Mouse (Mus musculus) gastrocnemius, adult 2 months (tissue): Measurements from ENCODE around the gene Nxnl1. TPM values are rescaled to one million over a fixed set of nuclear protein-coding genes. Genes with fewer than 3 reads are reported as not detected.
A peak's percentile ranks its signal among the peaks of the same experiment; 100 is the strongest.

Experiments used
- DNase-seq: peaks from one replicate; pipeline ENCODE4 v3.0.0; 2022
- H3K27ac ChIP-seq: fragments of 200-600 bp; 2 replicates; pipeline ENCODE4 v1.8.1; 2022; ENCODE audit warnings: mild to moderate bottlenecking
- H3K4me3 ChIP-seq: fragments of 200-600 bp; 2 replicates; pipeline ENCODE4 v1.8.1; 2022; ENCODE audit warnings: mild to moderate bottlenecking, moderate library complexity
- CTCF ChIP-seq: fragments of 200-600 bp; IDR thresholded peaks from 2 replicates; pipeline ENCODE4 v1.8.1; 2022; ENCODE audit warnings: antibody characterized with exemption, mild to moderate bottlenecking, moderate library complexity
- intact Hi-C: fragments of 180-260 bp; cut with DNase I; formaldehyde crosslinking; loops from one replicate; pipeline ENCODE4 v1.15.1; 2025
- total RNA-seq, 2 experiments: library from RNA; stranded (reverse); gene quantifications; 2 replicates each; pipeline ENCODE4 v1.2.3; 2021

Nxnl1 gene
- total RNA-seq, 2 experiments from 2014 or later, result not detected

GRCm38 (mm10) chr8:71575020-71575419, 8.6 kb upstream of the Nxnl1 start:
- TF ChIP-seq CTCF, result no peak
- intact Hi-C loops, result no loop called here
- H3K4me3 ChIP-seq, result no peak overlapping the region
- peak overlapping the region; percentile 63 for H3K27ac ChIP-seq
- DNase-seq, result no peak

DNA sequence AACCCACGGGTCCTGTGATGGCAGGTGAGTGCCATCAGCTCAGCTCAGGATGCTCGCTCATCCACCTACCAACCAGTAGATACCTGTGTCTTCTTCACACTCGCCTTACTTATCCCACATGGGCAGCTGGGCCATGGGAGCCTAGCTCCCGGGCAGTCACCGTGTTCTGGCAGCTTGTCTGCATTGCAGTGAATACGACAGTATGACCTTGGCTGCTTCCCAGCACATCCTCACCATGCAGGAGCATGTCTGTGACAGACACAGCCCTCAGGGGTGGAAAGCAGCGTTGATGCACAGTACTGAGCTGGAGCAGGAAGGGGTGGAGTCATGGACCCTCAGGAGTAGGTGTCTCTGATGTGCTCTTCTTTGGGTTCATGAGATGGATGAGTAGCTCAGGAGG, 8.0 kb upstream of the Nxnl1 start:
- TF ChIP-seq CTCF, result no peak
- Histone ChIP-seq H3K27ac (peak overlapping the region; percentile 63; the same call in 1 of the 2 replicates), H3K4me3 (no peak overlapping the region)
- DNase-seq, result no peak
- intact Hi-C loops, result no loop called here

GRCm38 (mm10) chr8:71572847-71573633, 6.6 kb upstream of the Nxnl1 start:
- DNase-seq, result peak; percentile 67
- intact Hi-C loops, result no loop called here
- Histone ChIP-seq H3K27ac (peak overlapping the region; percentile 55), H3K4me3 (peak overlapping the region; percentile 19)
- TF ChIP-seq CTCF, result no peak

- TF ChIP-seq CTCF, result no peak; the same call in 1 of the 2 replicates
- Histone ChIP-seq H3K27ac (peak overlapping the region; percentile 55), H3K4me3 (no peak overlapping the region; the same call in 1 of the 2 replicates)
- DNase-seq, result no peak
- intact Hi-C loops, result no loop called here
These were observed 5.7 kb upstream of the Nxnl1 start for GRCm38 (mm10) chr8:71572077-71572476.

GRCm38 (mm10) chr8:71570291-71570954, 4.0 kb upstream of the Nxnl1 start:
- Histone ChIP-seq H3K4me3 (peak overlapping the region; percentile 75), H3K27ac (peak overlapping the region; percentile 90)
- TF ChIP-seq CTCF, result no peak
- intact Hi-C loops, result no loop called here
- DNase-seq, result peak; percentile 92

DNA sequence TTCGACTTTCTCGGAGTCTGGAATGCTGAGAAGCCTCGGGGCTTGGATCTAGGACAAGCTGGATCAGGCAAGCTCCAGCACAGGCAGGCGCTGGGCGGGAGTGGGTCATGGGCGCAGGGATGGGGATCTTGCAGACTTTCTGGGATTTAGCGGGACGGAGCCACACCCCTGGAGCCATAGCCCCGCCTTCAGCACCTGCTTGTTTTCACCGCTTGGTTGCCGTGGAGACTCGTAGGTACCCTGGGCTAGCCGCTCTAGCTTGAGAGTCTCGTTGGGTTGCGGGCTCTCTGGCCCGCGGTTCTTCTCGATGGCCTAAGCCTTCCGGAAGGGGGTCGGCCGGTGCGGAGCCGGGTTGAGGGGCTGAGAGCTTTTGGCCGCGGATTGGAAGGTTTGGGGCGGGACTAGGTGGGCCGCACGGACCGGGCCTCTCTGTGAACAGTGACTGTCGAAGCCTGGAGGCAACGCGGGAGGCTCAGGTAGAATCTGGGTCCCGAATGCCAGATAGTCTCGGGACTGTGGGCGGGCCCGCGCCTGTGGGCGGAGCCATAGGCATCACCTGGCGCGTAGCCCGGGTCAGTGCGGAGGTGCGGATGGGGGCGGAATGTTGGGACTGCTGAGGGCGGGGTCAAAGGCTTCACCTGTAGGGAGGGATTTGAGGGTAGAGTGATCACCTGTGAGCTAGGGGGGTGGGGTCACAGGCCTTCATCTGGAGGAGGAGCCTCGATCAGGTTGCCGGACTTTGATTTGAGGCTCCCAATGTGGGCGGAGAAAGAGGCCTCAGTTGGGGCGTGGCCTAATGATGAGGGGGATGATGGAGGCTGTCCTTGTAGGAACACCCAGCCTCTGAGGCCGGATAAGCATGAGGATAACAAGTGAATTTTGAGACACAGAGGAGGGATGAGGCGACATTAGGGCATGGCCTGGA, 3.2 kb upstream of the Nxnl1 start:
- H3K4me3 ChIP-seq, result peak overlapping the region; percentile 75
- no peak for TF ChIP-seq CTCF
- intact Hi-C loops, result no loop called here
- peak overlapping the region; percentile 90 for H3K27ac ChIP-seq
- DNase-seq, result peak; percentile 88

DNA sequence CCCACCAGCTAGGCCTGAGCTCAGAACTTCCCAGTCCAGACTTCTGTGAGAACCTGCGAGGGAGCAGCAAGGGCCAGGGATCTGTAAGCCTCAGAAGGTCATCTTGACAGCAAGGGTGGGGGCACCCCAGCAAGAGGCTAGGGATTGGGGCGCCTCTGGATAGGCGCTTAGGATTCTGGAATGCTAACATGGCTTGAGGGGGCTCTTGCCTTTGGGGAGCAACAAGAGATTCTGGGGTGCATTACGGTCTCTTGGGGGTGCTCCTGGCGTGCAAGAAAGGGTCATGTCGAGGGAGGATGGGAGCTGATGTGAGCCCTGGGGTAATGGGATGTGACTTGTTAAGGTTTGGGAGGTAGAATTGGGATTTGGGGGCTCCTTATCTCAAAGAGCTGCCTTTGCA, 2.5 kb upstream of the Nxnl1 start:
- Histone ChIP-seq H3K27ac (peak overlapping the region; percentile 90), H3K4me3 (peak overlapping the region; percentile 75)
- no peak for TF ChIP-seq CTCF
- intact Hi-C loops, result no loop called here
- no peak for DNase-seq

DNA sequence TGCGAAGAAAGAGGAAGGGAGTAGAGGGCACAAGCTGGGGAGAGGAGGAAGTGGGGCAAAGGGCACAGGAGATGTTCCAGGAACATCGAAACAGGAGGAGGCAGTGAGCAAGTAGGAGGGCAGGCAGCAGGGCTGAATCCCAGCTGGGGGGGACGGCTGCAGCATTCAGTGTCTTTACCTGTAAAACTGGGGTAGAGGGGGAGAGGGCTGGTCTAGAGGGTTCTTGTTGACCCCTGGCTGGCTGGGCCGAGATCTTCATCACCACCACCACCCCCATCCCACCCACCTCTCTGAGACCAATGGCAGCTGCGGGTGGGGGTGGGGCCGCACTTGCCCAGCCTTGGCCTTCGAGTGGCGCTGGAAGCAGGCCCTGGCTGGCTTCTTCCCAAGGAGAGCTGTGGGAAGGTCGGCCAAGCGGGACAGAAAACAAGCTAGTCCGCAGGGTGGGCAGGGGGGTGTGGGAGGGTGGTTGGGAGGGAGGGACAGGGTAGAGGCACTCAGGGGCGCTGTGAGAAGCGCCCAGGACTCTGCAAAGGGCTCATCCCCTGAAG, 2.1 kb upstream of the Nxnl1 start, which contains the start of gene Slc27a1:
TSS of gene Slc27a1 (plus strand) at position 496 of the 551 bp plus-strand sequence.
- Histone ChIP-seq H3K4me3 (peak within 1 kb of the TSS; percentile 75), H3K27ac (peak within 1 kb of the TSS; percentile 90)
- DNase-seq, result peak; percentile 90
- intact Hi-C loops, result no loop called here
- no peak for TF ChIP-seq CTCF

GRCm38 (mm10) chr8:71567587-71567986, 1.2 kb upstream of the Nxnl1 start:
- no peak overlapping the region for H3K4me3 ChIP-seq
- DNase-seq, result no peak
- TF ChIP-seq CTCF, result no peak
- intact Hi-C loops, result no loop called here
- H3K27ac ChIP-seq, result peak overlapping the region; percentile 90

DNA sequence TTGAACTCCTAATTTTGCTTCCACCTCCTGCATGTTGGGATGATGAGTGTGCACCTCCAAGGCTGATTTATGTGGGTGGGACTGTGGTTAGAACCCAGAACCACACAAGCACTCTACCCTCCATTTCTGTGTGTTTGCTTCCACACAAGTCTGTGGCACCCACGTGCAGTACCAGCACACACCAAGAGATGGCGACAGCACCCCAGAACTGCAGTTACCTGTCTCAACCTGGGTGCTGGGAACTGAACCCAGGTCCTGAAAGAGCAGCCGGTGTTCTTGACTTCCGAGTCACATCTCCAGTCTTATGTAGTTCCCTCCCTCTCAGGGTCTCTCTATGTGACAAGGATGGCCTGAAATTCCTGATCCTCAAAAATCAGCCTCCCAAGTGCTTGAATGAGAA, 2.4 kb downstream of the Nxnl1 start:
- DNase-seq, result no peak
- intact Hi-C loops, result loop anchor here (1.0 kb wide), 1 partner anchor 69 kb away; no protein-coding TSS in a partner anchor
- H3K4me3 ChIP-seq, result no peak overlapping the region
- no peak overlapping the region for H3K27ac ChIP-seq
- peak; percentile 46 for TF ChIP-seq CTCF

GRCm38 (mm10) chr8:71562751-71563150, 3.6 kb downstream of the Nxnl1 start:
- Histone ChIP-seq H3K27ac (peak overlapping the region; percentile 25), H3K4me3 (peak overlapping the region; percentile 45)
- peak; percentile 91 for DNase-seq
- TF ChIP-seq CTCF, result peak; percentile 97; the same call in 1 of the 2 replicates
- intact Hi-C loops, result loop anchor here (1.0 kb wide), 2 partner anchors 71 to 98 kb away; no protein-coding TSS in a partner anchor

DNA sequence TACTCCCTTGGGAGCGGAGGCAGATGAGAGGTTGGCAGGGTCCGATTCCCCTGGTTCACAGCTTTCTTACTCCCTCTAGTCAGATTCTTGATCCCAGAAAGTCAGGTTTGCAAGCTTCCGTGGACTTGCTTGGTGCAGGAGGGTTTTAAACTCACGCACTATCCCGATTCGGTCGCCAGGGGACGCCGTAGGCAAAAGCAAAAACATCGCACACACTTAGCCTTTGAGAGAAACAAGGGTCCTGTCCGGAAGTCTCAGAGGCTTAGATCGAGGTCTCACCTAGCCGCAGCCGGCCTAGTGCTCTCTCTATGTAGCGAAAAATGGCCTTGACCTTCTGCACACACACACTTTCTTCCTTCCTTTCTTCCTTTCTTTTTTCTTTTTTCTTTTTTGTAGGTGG, 5.0 kb downstream of the Nxnl1 start:
- Histone ChIP-seq H3K27ac (no peak overlapping the region), H3K4me3 (no peak overlapping the region)
- intact Hi-C loops, result loop anchor here (1.0 kb wide), 1 partner anchor 35 kb away; no protein-coding TSS in a partner anchor
- peak; percentile 66 for DNase-seq
- TF ChIP-seq CTCF, result peak; percentile 90
